Mouse (Mus musculus): ENCODE data around the gene Nelfb.

DNA sequence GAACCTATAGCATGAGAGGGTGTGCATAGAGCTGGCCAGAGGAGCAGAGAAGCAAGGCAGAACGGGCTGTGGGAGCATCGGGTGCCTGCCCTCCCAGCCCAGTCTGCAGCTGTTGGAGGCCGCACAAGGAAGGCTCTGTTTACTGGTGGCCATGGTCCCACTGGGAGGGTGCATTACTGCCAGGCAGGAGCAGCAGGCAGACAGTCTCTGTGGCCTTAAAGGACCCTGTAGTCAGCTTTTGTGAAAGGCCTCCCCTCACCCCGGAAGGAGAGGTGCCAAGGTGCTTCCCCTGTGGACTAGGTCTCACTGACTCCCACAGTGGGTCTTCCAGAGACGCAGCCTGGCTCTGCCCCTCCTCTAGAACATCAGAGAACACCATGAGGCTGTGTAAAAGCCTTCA is 15.6 kb upstream of the Nelfb start:
- TF ChIP-seq FLI1 (IDR thresholded peaks at IDR 0.05; ENCODE audit: low read length) = no peak
- TF ChIP-seq GATA1 (IDR thresholded peaks at IDR 0.05; ENCODE audit: borderline replicate concordance, low read length) = no peak
